Mouse (Mus musculus): ENCODE results near the gene Dysf. TPM values are rescaled to one million over a fixed set of nuclear protein-coding genes. Genes with fewer than 3 reads are reported as not detected.

Dysf gene
- polyA plus RNA-seq, 1 experiment from 2014 or later = 2.3 TPM

DNA sequence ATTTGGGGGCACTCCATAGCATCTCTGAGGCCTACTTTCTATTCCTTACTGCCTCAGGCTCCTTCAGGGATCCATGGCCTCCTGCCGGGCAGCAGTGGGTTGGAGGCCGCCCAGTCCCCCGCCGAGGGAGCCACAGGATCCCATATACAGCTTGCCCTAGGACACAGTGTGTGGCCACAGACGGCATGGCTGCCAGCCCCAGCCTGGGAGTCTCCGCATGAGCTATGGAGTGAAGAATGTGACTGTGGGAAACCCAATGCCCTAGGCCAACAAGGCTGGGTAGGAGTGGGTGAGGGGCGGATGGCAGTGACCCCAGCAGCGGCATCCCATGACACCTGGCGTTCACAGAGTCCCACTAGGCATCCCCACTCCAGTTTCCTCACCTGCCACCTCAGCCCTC, 116.2 kb downstream of the Dysf start:
- 85% methylated on average over 9 of the region's 9 CpGs for WGBS
- no peaks in the 10 kb centered on the region for H3K36me3 ChIP-seq
- H3K27ac ChIP-seq (replicated peaks) = no peak overlapping the region
- H3K27me3 ChIP-seq (replicated peaks) = no peaks in the 10 kb centered on the region
- H3K9ac ChIP-seq (replicated peaks) = no peak overlapping the region
- ATAC-seq (ENCODE audit: low FRiP score) = no peak
- H3K4me1 ChIP-seq = no peaks in the 10 kb centered on the region
- no peak overlapping the region for H3K4me3 ChIP-seq (replicated peaks)
- H3K4me2 ChIP-seq = no peak overlapping the region
- H3K9me3 ChIP-seq (replicated peaks) = no peaks in the 10 kb centered on the region

DNA sequence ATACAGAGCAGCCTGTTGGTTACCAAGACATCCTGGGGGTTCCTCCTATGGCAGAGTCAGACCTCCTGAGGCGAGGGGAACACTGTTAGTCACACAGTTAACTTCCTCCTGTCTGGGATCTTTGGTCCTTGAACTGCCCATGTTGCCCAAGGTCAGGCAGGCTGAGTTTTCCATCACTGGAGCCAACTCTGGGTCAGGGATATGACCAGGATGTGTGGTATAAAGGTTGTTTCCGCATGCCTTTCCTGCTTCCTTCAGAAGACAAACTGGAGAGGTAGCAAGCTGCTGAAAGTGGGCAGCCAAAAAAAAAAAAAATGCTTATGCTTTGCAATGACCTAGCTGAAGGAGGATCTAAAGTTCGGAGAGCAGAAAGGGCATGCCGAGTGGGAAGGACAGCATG, 116.7 kb downstream of the Dysf start:
- WGBS = 88% methylated on average over 4 of the region's 4 CpGs
- Histone ChIP-seq H3K4me2 (no peak overlapping the region), H3K9me3 (replicated peaks) (no peaks in the 10 kb centered on the region), H3K36me3 (no peaks in the 10 kb centered on the region), H3K4me3 (replicated peaks) (no peak overlapping the region), H3K4me1 (no peaks in the 10 kb centered on the region), H3K27me3 (replicated peaks) (no peaks in the 10 kb centered on the region), H3K9ac (replicated peaks) (no peak overlapping the region), H3K27ac (replicated peaks) (no peak overlapping the region)
- no peak for ATAC-seq (ENCODE audit: low FRiP score)

DNA sequence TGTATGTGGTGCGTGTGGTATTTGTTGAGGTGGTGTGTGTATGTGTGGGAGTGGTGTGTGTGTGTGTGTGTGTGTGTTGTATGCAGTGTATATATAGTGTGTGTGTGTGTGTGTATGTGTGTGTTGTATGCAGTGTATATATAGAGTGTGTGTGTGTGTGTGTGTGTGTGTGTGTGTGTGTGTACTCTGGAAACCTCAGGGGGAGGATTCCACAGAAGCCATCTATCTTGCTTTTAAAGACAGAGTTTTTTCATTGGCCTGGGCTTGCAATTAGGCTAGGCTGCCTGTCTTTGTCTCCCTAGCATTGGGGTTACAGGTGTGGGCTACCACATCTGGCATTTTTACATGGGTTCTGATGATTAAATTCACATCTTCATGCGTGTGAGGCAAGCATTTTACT, 119.8 kb downstream of the Dysf start:
- Histone ChIP-seq H3K4me2 (no peak overlapping the region), H3K9ac (replicated peaks) (no peak overlapping the region), H3K4me1 (no peaks in the 10 kb centered on the region), H3K4me3 (replicated peaks) (no peak overlapping the region), H3K9me3 (replicated peaks) (no peaks in the 10 kb centered on the region), H3K27ac (replicated peaks) (no peak overlapping the region), H3K36me3 (no peaks in the 10 kb centered on the region), H3K27me3 (replicated peaks) (no peaks in the 10 kb centered on the region)
- WGBS = 82% methylated on average over 2 of the region's 2 CpGs
- ATAC-seq (ENCODE audit: low FRiP score) = no peak

DNA sequence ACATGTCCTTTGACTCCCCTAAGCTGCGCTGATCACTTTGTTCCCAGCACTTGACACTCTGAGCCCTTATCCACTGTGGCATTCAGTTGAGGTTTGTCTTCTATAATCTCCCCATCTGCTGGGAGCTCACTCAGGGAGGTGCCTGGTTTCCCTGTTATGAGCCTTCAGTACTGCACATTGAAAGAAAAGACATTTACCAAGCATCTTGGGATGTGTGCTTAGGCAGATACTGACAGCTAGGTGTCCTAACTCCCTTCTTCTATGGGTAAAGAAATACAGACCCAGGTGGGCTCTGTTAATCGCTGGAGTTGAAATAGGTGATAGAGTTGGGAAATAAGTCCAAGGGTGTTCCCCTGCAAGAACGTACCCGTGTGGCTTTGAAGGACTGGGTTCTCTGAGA, 122.5 kb downstream of the Dysf start:
- no peak for ATAC-seq (ENCODE audit: low FRiP score)
- no peak overlapping the region for H3K4me2 ChIP-seq
- no peaks in the 10 kb centered on the region for H3K27me3 ChIP-seq (replicated peaks)
- no peaks in the 10 kb centered on the region for H3K9me3 ChIP-seq (replicated peaks)
- H3K27ac ChIP-seq (replicated peaks) = no peak overlapping the region
- H3K9ac ChIP-seq (replicated peaks) = no peak overlapping the region
- WGBS = 92% methylated on average over 4 of the region's 4 CpGs
- no peak overlapping the region for H3K4me3 ChIP-seq (replicated peaks)
- peaks cover 6% of the 10 kb centered on the region for H3K4me1 ChIP-seq
- no peaks in the 10 kb centered on the region for H3K36me3 ChIP-seq

DNA sequence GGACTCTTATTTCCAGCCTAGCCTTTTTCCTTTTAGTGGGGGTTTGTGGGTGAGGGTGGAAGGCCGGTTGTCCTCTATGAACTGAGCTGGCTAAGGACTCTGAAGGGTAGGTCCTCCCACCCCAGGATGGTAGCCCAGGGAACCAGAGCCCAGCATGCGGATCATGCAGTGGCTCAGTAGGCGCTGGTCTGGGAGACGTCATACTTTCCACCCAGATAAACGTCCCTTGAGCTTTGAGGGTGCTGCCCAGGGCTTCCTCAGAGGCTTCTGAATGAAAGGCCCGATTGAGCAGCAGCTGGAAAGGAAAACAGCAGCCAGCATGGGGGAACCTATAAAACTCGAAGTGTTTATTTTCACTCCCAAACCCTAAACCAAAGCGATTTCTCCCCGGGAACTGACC, 123.1 kb downstream of the Dysf start:
- Histone ChIP-seq H3K4me3 (replicated peaks) (no peak overlapping the region), H3K27me3 (replicated peaks) (no peaks in the 10 kb centered on the region), H3K36me3 (no peaks in the 10 kb centered on the region), H3K9ac (replicated peaks) (no peak overlapping the region), H3K4me2 (no peak overlapping the region), H3K27ac (replicated peaks) (no peak overlapping the region), H3K9me3 (replicated peaks) (no peaks in the 10 kb centered on the region), H3K4me1 (peaks cover 6% of the 10 kb centered on the region)
- no peak for ATAC-seq (ENCODE audit: low FRiP score)
- 69% methylated on average over 9 of the region's 9 CpGs for WGBS

DNA sequence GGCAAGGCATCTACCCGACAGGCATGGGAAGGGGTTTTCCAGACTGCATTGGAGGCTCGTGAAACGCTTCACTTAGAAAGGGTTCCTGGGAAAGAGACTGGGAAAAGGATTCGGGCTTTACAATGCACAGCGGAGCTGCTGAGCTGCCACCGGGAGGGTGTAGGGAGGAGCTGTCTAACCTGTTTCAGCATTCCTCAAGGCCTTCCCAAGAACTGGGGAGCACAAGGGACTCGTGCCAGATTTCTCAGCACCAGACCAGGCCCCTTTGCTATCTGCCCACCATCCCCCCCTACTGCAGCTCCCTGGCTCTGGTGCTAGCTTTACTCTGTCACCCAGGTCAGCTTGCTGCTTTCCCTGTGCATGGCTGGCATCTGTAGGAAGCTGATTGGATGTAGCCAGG, 124.7 kb downstream of the Dysf start:
- Histone ChIP-seq H3K27me3 (replicated peaks) (no peaks in the 10 kb centered on the region), H3K9ac (replicated peaks) (no peak overlapping the region), H3K4me2 (no peak overlapping the region), H3K4me1 (peaks cover 6% of the 10 kb centered on the region), H3K36me3 (no peaks in the 10 kb centered on the region), H3K9me3 (replicated peaks) (no peaks in the 10 kb centered on the region), H3K4me3 (replicated peaks) (no peak overlapping the region), H3K27ac (replicated peaks) (no peak overlapping the region)
- 67% methylated on average over 7 of the region's 7 CpGs for WGBS
- no peak for ATAC-seq (ENCODE audit: low FRiP score)

DNA sequence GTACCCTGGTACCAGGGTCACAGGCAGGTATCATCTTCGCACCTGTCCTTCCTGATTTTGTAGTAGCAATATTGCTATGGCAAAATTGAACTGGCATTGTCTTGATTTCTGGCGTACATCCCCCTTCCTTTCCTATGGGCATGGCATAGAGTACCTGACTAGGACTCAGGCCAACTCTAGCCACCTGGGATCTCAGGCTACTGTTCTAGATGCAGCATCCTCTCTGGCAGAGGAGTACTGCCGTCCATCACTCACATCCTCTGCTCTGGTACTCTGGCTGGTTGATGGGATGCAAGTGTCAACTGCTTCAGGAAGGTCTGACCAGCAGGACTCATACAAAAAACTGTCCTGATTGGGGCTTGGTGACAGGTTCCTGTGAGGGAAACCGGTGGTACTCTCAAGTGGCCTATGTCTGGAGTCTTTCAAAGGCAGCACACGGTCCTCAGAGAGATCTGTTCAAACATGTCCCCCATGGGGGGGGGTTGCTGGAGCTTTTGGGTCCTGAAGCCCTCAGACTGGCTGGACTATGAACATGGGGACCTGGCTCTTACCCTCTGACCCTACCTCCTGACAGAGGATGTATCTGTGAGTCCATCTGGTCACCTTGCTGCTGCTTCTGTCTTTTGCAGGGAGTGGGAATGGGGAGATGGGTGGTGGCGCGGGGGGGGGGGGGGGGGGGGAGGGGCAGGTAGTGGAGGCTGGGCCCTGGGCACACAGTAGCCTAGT, 125.8 kb downstream of the Dysf start:
- Histone ChIP-seq H3K4me3 (replicated peaks) (no peak overlapping the region), H3K4me2 (no peak overlapping the region), H3K27me3 (replicated peaks) (no peaks in the 10 kb centered on the region), H3K9me3 (replicated peaks) (no peaks in the 10 kb centered on the region), H3K9ac (replicated peaks) (no peak overlapping the region), H3K27ac (replicated peaks) (no peak overlapping the region), H3K4me1 (peaks cover 6% of the 10 kb centered on the region), H3K36me3 (no peaks in the 10 kb centered on the region)
- ATAC-seq (ENCODE audit: low FRiP score) = no peak; the same call in 1 of the 2 replicates
- WGBS = 81% methylated on average over 5 of the region's 7 CpGs

DNA sequence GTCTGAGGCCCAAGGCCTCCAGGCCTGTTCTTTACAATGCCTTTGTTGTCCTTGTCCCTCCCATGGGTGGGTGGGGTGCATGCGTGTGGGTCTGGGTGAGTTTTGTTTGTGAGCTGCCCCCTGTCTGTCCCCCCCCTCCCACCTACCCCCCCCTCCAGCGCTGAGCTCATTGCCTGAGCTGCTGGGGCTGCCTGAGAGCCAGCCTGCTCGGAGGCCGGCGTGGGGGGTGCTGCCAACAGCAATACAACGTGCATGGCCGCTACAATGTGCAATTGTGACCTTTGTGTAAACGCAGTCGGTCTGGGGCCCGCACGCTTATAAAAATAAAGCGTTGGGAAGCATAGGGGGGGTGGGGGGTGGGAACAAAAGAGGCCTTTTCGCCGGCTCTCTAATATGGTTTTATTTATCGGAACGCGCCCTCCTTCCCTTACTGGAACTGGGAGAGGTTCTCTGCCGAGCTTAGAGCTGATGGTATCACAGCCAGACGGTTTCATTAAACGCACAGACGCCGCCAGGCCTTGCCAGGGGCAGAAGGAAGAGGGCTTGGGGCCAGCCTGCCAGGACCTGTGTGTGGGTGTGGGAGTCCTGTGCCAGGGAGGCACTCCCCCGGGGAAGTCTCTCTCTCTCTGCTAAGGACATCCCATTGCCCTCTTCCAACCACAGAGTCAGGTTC, 126.5 kb downstream of the Dysf start:
- Histone ChIP-seq H3K4me3 (replicated peaks) (no peak overlapping the region), H3K27ac (replicated peaks) (no peak overlapping the region), H3K4me2 (peak overlapping the region; percentile 34), H3K36me3 (no peaks in the 10 kb centered on the region), H3K4me1 (peaks cover 6% of the 10 kb centered on the region), H3K9me3 (replicated peaks) (no peaks in the 10 kb centered on the region), H3K27me3 (replicated peaks) (no peaks in the 10 kb centered on the region), H3K9ac (replicated peaks) (no peak overlapping the region)
- WGBS = 20% methylated on average over 22 of the region's 23 CpGs
- peak; percentile 63; the same call in 1 of the 2 replicates for ATAC-seq (ENCODE audit: low FRiP score)

DNA sequence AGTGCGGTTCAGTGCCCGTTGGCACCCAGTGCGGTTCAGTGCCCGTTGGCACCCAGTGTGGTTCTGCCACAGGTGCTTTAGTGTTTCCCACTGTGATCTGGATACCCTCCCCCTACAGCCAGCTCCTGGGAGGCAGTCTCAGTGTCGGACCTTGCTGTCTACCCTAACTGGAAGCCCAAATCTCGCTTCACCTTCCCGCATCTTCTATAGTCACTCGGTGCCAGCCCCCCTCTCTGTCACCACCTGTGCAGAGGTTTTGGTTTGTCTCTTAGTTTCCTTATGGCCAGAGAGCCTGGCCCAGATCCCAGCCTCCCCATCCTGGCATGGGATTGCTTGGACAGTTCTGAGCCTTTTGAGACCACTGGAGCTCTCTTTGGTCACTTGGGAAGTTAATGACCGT, 127.3 kb downstream of the Dysf start:
- Histone ChIP-seq H3K4me1 (peaks cover 6% of the 10 kb centered on the region), H3K36me3 (no peaks in the 10 kb centered on the region), H3K9me3 (replicated peaks) (no peaks in the 10 kb centered on the region), H3K27ac (replicated peaks) (no peak overlapping the region), H3K4me3 (replicated peaks) (no peak overlapping the region), H3K9ac (replicated peaks) (no peak overlapping the region), H3K4me2 (no peak overlapping the region), H3K27me3 (replicated peaks) (no peaks in the 10 kb centered on the region)
- no peak for ATAC-seq (ENCODE audit: low FRiP score)
- 94% methylated on average over 9 of the region's 9 CpGs for WGBS

DNA sequence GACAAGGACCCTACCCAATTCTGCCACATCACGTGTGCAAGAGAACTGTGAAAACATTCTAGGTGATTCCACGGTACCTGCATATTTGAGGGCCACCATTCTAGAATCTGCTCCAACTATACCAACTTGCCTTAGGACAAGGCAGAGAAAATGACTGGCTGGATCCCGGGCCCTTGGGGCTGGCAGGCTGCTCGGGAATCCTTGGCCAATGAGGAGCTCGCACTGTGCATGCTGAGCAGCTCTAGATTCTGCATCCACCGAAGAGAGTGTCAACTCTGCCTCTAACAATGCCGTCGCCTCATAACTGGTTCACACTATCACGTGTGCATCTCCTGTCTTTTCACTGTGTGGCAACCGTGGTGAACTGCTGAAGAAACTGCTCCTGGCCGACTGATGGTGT, 128.0 kb downstream of the Dysf start:
- H3K4me1 ChIP-seq = peaks cover 6% of the 10 kb centered on the region
- no peaks in the 10 kb centered on the region for H3K9me3 ChIP-seq (replicated peaks)
- no peak overlapping the region for H3K4me2 ChIP-seq
- H3K36me3 ChIP-seq = no peaks in the 10 kb centered on the region
- no peaks in the 10 kb centered on the region for H3K27me3 ChIP-seq (replicated peaks)
- no peak overlapping the region for H3K9ac ChIP-seq (replicated peaks)
- 91% methylated on average over 11 of the region's 11 CpGs for WGBS
- H3K27ac ChIP-seq (replicated peaks) = no peak overlapping the region
- no peak overlapping the region for H3K4me3 ChIP-seq (replicated peaks)
- ATAC-seq (ENCODE audit: low FRiP score) = no peak

DNA sequence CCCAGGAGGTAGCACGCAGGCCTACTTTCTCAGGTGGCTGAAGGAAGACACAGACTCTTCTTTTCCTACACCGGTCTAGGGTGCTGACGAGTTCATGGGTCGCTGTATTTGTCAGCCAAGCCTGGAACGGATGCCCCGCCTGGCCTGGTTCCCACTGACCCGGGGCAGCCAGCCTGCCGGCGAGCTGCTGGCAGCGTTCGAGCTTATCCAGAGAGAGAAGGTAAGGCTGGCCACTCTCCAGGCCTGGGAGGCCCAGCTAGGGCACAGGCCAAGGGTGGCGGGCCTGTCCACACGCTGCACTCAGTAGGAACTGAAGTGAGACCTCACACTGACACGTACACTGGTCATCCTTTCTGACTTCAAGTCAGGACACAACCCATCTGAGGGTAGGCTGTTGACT, 131.5 kb downstream of the Dysf start:
- H3K4me2 ChIP-seq = no peak overlapping the region
- H3K27me3 ChIP-seq (replicated peaks) = no peaks in the 10 kb centered on the region
- 72% methylated on average over 14 of the region's 14 CpGs for WGBS
- H3K36me3 ChIP-seq = no peaks in the 10 kb centered on the region
- no peaks in the 10 kb centered on the region for H3K9me3 ChIP-seq (replicated peaks)
- no peak overlapping the region for H3K9ac ChIP-seq (replicated peaks)
- no peak overlapping the region for H3K4me3 ChIP-seq (replicated peaks)
- peaks cover 14% of the 10 kb centered on the region for H3K4me1 ChIP-seq
- H3K27ac ChIP-seq (replicated peaks) = no peak overlapping the region
- 0 out of 2 replicates have a peak, but pooled peaks have one; percentile 31 for ATAC-seq (ENCODE audit: low FRiP score)

DNA sequence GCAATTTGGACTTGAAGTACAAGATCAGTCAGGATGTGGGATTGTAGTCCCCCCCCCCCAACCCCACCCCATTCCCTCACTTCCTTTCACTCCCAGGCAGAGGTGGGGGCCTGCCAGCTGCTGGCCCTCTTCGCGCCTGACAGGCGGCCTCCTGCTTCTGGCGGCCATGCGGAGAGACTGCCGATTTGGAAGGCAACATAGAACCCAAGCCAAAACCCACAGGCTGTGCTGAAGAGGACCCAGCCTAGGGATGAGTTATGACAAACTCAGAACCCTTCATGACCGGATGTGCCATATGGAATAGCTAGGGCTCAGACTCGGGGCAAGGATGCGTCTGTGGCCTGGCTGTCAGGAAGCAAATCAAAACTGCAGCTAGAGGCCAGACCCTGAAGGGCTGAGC, 134.1 kb downstream of the Dysf start:
- no peak overlapping the region for H3K4me2 ChIP-seq
- 89% methylated on average over 9 of the region's 9 CpGs for WGBS
- H3K4me1 ChIP-seq = peaks cover 11% of the 10 kb centered on the region; the same call in 1 of the 2 replicates
- H3K9ac ChIP-seq (replicated peaks) = no peak overlapping the region
- H3K4me3 ChIP-seq (replicated peaks) = no peak overlapping the region
- no peaks in the 10 kb centered on the region for H3K27me3 ChIP-seq (replicated peaks)
- no peaks in the 10 kb centered on the region for H3K9me3 ChIP-seq (replicated peaks)
- no peak for ATAC-seq (ENCODE audit: low FRiP score)
- H3K36me3 ChIP-seq = no peaks in the 10 kb centered on the region
- H3K27ac ChIP-seq (replicated peaks) = no peak overlapping the region

Data from neural tube, embryonic 15.5 days (tissue).